Comparison of ENCODE assay signal across 19 mouse cellular contexts in the genomic region with DNA sequence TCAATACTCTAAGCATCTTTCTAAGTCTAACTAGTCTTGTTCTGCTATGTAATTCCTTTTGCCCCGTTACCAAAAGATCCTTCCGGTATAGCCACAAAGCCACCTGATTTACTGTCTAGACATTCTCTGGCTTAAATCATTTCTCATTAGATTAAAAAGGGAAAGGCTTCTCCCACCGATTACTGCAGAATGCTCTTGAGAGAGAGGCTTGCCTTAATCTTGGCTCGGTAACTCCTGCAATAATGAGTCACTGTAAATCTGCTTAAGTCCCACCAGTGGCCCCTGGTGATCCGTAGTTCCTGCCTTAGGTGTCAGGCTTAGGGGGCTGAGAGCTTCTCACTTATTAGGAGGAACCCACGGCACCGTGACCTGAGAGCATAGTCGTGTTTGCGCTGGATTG.
"Had no signal": no experiment of that assay in that cellular context is flagged by ENCODE, and none has a peak within 500 bp of the region (broad histone marks: within the 10 kb centered on the region; RNA-seq: fewer than 3 reads in every experiment).

No protein-coding gene starts in this region.

- H3K9me3 ChIP-seq: liver, embryonic 15.5 days; lung, embryonic 15.5 days; midbrain, embryonic 10.5 days; midbrain, embryonic 12.5 days; neural tube, embryonic 13.5 days; neural tube, embryonic 15.5 days; stomach, embryonic 15.5 days had no signal

- H3K4me3 ChIP-seq: liver, embryonic 15.5 days; lung, embryonic 15.5 days; midbrain, embryonic 10.5 days; midbrain, embryonic 12.5 days; myocyte; neural tube, embryonic 13.5 days; neural tube, embryonic 15.5 days; stomach, embryonic 15.5 days had no signal

- H3K36me3 ChIP-seq: liver, embryonic 15.5 days; lung, embryonic 15.5 days; midbrain, embryonic 10.5 days; midbrain, embryonic 12.5 days; neural tube, embryonic 13.5 days; neural tube, embryonic 15.5 days; stomach, embryonic 15.5 days had no signal

- ATAC-seq: liver, postnatal 0 days; lung, postnatal 0 days; midbrain, embryonic 16.5 days had no signal

- H3K4me1 ChIP-seq: liver, embryonic 15.5 days; lung, embryonic 15.5 days; midbrain, embryonic 10.5 days; midbrain, embryonic 12.5 days; neural tube, embryonic 13.5 days; neural tube, embryonic 15.5 days; stomach, embryonic 15.5 days had no signal

- DNase-seq: liver, postnatal 0 days; lung, adult 2 months; lung, postnatal 4 days; midbrain, embryonic 14.5 days; right cerebral cortex, postnatal 14 days; thymus, adult 2 months; thymus, postnatal 25 days; thymus, postnatal 4 days had no signal

- H3K9ac ChIP-seq: liver, embryonic 15.5 days; liver, postnatal 0 days; lung, embryonic 15.5 days; midbrain, embryonic 12.5 days; neural tube, embryonic 13.5 days; neural tube, embryonic 15.5 days; stomach, embryonic 15.5 days had no signal

- H3K27me3 ChIP-seq: liver, embryonic 15.5 days; lung, embryonic 15.5 days; midbrain, embryonic 12.5 days; neural tube, embryonic 13.5 days; neural tube, embryonic 15.5 days; stomach, embryonic 15.5 days had no signal

- H3K27ac ChIP-seq: liver, embryonic 15.5 days; lung, embryonic 15.5 days; midbrain, embryonic 10.5 days; midbrain, embryonic 12.5 days; neural tube, embryonic 13.5 days; neural tube, embryonic 15.5 days; stomach, embryonic 15.5 days; stomach, postnatal 0 days had no signal

- H3K4me2 ChIP-seq: liver, embryonic 15.5 days; lung, embryonic 15.5 days; midbrain, embryonic 12.5 days; neural tube, embryonic 13.5 days; neural tube, embryonic 15.5 days; stomach, embryonic 15.5 days had no signal
